Mouse (Mus musculus): Measurements from ENCODE around the gene Psmd12.
A peak's percentile ranks its signal among the peaks of the same experiment; 100 is the strongest.

Gene Psmd12

DNA sequence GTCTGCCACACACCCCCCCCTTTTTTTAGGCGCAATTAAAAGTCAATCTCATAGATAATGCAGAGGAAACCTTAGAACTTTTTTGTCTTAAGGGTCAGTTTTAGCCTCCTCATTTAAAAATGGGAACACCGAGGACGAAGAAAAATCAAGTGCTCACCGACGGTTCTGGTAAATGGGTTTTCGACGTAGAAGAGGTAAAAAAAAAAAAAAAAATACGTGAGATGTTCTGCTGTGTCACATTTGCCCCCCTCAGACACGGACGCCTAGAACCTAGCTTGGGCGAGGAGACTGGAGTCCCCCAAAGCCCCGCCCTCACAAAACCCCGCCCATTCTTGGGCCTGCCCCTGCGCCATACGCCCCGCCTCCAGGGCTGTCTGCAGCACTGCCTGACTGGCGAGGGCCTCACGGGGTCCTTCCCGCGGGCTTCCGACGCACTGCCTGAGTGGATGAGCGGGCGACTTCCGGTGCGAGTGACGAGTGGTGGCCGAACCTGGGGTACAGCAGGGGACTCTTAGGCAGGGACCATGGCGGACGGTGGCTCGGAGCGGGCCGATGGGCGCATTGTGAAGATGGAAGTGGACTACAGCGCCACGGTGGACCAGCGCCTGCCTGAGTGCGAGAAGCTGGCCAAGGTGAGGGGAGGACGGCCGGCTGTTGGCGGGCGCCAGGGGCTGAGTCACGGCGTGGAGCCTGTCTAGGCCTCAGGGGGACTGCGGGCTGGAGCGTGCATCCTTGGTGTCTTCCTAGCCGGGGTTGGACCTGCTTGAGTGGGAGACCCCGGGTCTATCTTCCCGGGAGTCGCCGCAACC is at the start of gene Psmd12:
Psmd12 (plus strand) TSS at position 432 of the 809 bp plus-strand sequence.
- DNase-seq (ENCODE audit: extremely low read depth, low read depth): peak; percentile 71

DNA sequence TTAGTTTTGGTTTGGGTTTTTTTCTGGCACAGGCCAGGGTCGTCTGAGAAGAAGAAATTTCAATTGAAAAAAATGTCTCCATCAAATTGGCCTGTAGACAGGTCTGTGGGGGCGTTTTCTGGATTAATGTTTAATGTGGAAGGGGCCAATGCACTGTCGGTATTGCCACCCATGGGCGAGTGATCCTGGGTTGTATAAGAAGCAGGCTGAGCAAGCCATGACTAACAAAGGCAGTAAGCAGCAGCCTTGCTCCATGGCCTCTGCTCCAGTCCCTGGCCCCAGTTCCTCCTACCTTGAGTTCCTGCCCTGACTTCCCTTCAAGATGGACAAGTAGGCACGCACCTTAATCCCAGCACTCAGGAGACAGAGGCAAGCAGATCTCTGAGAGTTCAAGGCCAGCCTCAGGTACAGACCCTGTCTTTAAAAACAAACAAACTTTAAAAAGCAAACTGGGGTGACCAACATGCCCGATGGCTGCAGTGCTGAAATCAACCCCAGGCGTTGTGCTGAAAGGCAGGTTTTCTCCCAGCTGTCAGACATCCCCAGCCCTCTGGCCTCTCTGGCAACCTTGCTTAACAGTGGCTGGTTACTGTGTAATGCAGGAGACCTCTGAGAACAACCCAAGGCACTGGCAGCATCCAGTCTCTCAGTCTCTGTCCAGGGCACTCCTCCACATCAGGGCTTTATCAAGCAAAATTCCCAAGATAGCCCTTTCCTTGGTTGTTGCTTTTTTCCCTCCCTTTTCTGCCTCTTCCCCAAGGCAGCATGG is 47.9 kb upstream of the Psmd12 start:
- DNase-seq (ENCODE audit: extremely low read depth, low read depth): no peak

DNA sequence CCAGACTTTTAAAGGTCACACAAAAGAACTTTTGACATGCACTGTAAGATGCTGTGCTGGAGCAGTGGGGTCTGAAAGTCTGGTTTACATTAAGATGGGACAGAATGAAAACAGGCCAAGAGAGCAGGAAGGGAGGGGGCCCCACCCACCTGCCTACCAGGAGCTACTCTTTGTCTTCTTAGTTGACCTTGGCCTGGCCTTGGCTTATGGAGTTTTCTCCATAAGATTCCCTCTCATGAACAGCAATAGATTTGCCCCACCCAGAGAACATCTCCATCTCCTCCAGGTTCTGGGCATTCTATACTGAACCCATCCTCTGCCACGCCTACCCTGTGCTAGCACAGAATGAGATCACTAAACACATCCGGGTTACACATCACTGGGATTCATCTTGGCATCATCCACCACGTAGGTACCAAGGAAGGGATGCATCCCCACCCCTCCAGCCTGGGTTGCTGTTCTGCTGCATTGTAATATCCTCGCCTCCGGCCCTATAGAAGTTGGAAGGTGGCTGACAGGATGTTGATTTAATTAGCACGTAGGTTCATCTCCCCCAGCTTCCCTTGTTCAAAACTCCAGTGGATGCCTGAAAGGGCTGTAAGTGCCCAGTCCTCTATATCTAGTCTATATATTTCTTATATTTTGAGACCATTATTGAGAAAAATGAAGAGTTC is 43.4 kb upstream of the Psmd12 start:
- DNase-seq (ENCODE audit: extremely low read depth, low read depth): no peak

DNA sequence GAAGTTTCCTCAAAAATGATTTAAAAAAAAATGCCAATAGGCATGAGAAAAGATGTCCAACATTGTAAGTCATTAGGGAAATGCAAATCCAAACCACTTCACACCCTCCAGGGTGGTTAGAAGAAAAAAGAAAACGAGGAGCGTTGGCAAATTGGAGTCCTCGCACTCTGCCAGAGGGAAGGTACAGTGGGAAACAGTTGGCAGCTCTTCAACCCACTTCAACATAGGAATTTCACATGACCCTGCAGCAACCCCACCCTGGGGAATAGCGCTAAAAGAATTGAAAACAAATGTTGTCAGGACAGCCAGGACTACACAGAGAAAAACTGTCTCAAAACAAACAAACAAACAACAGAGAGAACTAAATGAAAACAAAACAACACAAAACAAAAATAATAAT is 41.6 kb upstream of the Psmd12 start:
- no peak for DNase-seq (ENCODE audit: extremely low read depth, low read depth)

DNA sequence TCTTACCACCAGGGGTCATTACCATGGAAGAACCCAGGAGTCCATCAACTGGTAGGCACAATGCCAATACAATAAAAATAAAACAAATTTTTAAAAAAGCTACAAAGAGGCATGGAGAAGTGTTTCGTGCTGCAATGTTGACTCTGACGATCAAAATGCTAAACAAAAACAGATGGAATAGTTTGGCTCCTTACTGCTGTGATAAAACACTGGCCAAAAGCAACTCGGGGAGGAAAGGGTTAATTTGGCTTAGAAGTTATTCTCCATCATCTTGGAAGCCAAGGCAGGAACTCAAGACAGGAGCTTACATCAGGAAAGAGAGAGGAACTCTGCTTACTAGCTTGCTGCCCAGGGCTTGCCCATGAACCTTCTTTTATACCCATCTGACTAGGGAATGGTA is 41.1 kb upstream of the Psmd12 start:
- DNase-seq (ENCODE audit: extremely low read depth, low read depth): no peak

DNA sequence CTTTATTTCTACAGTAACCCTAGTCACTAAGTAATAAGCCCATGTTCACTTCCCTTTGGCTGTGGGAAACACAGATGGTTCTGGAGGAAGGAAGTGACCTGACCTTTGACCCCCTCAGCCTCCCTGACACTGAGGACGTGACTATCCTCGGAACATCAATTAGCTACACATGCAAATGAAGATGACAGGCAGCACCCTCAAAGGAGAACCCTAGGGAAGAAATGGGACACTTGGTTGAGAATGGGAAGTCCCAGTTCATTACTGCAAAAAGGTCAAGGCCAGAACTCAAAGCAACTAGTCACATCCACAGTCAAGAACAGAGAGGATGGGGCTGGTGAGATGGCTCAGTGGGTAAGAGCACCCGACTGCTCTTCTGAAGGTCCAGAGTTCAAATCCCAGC is 38.2 kb upstream of the Psmd12 start:
- no peak for DNase-seq (ENCODE audit: extremely low read depth, low read depth)

DNA sequence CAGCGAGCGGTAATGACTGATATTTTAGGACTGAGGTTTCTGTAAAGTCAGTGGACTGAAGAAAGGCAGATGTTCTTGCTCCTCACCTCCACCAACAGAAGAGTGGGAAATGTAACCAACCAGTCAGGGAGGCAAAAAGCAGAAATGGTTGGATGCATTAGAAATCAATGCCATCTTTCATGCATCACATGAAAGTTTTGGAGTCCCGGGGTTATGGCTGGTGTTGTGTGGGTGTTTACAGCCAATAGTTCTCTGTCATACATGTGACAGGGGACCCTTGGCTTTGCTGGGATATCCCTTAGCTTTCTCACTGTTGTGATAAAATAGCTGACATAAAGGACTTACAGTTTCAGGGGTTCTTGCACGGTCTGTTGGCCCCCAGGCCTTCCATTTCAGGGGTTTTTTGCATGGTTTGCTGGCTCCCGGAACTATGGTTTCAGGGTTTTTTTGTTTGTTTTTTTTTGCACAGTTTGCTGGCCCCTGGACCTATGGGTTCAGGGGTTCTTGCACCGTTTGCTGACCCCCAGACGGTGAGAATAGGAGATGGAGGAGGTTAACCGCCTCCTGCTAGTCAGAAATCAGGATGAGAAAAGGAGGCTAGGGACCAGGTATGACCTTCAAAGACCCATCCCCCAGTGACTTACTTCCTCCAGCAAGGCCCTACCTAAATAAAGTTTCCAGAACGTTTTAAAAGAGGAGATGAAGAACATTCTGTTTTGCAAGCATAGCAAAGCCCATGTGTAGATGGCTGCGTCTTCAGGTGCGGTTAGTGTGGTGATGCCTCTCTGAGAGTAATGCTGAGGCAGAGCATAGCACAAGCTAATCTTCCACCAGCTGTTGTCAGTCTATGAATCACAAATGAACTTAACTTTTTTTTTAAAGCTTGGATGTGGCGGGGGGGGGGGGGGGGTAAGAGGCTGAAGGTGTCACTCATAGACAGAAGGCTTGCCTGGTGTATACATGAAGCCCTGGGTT is 35.9 kb upstream of the Psmd12 start:
- DNase-seq (ENCODE audit: extremely low read depth, low read depth): no peak

DNA sequence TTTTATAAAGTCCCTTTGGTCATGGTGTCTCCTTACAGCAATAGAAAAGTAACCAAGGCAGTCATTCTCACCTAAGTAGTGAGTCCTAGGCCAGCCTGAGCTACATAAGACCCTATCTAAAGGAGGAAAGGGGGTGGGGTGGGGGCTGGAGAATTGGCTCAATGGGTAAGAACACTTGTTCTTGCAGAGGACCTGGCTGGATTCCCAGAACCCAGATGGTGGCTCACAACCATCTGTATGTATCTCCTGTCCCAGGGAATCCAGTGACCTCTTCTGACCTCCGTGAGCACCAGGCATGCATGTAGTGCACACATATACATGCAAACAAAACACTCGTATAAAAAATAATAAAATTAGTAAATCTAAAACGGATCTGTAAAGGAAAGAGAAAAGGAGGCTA is 33.6 kb upstream of the Psmd12 start:
- no peak for DNase-seq (ENCODE audit: extremely low read depth, low read depth)

DNA sequence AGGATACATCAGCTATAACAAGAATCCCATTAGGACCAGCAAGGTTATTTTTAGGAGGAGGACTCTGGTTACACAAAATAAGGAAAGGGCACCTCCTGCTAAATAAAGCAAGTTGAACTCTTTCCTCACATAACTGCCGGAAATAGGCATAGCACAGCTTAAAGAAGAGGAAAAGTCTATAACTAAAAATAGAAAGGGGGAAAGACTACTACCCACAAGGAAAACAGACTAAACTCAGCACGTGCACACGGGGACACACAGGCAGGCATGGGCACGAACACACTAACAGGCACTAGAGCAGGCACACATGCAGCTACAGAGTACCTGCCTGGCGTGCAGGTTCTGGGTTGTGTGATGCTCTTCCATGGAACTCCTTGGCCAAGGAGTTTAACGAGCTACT is 32.6 kb upstream of the Psmd12 start:
- no peak for DNase-seq (ENCODE audit: extremely low read depth, low read depth)

DNA sequence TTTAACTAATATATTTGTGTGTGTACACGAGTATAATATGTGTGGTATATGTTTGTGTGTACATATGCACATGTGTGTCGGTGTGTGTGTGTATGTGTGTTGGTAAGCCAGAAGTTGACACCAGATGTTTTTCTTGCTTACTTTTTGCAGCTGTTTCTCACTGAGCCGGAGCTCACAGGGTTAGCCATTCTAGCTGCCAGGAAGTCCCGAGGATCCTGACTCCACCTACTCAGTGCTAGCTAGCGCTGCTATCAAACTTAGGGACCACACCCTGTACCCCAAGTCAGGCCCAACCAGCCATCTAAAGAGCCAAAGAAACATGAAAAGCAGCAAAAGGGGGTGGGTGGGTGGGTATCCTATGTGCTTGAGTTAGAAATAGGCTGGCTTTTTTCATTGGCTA is 31.9 kb upstream of the Psmd12 start:
- DNase-seq (ENCODE audit: extremely low read depth, low read depth): peak; percentile 72

DNA sequence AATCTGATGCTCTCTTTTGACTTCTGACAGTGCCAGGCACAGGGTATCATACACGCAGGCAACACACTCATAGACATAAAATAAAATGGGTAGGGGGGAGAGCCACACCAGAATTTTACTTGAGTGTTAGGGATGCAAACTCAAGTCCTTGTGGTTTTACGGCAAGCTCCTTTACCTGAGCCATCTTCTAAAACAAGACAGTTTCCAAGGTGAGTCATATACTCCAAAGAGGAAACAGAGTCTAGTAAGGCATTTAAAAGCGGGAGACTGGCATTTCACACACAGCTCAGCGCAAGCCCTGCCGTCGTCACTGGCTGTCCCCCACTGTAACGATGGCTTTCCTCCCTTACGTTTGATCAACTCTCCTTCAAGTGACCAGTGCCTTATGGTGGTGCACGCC is 31.4 kb upstream of the Psmd12 start:
- DNase-seq (ENCODE audit: extremely low read depth, low read depth): no peak

DNA sequence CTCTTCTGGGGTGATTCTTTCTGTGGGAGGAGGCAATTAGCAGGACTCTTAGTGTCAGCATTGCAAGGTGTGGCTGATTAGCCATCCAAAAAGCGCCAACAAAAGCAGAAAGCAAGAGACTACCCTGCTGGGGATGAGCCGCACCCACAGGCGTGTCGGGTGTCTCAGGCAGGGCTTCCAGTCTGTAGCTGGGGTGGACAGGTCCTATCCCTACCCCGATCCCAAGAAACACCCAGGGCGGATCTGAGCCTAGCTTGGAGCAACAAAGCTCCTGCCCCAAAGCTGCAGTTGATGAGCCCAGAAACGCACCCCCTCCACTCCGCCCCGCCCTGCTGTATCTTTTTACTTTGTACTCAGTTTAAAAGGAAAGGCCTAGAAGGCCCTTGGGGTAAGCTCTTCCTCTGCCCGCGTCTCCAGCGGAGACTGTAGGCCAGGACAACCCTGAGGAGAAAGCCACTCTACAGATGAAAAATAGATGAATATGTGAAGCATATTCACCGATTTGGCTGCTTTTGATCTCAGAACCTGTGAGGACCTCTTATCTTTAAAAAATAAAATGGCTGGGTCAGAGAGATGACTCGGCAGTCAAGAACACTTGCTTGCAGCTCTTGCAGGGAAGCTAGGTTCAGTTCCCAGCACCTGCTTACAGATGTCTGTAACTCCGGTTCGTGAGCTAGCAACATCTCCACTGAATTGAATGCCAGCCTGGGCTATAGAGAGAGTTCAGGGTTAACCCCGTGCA is 29.9 kb upstream of the Psmd12 start:
- no peak for DNase-seq (ENCODE audit: extremely low read depth, low read depth)

DNA sequence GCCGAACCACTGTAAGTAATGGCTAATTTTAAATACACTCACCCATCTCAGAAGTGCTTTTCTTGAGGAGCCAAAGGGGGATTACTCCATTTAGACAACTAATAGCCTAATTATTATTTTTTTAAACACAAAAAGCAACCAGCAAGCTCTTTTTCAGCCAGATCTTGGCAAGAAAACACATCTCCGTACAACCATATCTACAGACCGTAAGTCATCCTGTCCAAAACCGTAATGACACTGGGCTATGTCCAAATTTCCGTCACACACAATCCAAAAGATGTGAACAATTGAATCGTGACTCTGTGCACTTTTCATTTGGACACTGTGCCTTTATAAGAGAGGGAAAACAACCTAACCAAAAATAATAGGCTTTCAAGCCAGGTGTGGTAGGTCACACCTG is 29.2 kb upstream of the Psmd12 start:
- DNase-seq (ENCODE audit: extremely low read depth, low read depth): no peak

DNA sequence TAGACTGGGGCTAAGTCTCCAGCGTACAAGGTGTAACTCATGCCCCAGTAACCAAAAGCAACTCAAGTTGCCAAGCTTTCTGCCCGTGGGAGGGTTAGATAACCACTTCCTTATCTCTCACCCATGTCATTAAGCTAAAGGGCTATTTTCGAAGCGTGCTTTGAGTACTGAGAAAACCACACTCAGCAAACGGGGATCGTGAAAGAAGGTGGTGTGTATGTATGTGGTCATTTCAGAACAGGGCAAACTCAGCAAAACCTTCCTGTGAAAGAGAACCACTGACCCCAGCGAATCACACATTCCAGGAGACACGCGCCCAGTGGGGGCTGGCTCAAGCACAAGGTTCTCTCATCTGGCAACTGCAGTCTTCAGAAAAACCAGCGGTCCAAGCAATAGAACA is 28.2 kb upstream of the Psmd12 start:
- no peak for DNase-seq (ENCODE audit: extremely low read depth, low read depth)

DNA sequence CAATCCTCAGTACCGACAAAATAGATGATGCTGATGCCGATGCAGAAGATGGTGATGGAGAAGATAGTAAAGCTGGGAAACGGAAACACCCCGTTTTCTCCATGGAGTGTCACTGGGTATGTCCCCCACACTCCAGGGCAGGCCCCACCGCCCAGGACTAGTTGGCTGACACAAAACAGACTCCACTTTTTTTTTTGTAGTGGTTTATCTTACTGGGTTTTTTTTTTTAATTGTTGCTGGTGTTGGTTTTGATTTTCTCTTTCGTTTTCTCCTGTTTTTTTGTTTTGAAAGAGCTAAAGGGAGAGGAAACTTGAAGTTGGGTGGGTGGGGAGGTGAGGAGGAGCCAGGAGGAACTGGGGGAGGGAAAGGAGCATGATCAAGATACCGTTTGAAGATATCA is 27.2 kb upstream of the Psmd12 start:
- DNase-seq (ENCODE audit: extremely low read depth, low read depth): no peak

DNA sequence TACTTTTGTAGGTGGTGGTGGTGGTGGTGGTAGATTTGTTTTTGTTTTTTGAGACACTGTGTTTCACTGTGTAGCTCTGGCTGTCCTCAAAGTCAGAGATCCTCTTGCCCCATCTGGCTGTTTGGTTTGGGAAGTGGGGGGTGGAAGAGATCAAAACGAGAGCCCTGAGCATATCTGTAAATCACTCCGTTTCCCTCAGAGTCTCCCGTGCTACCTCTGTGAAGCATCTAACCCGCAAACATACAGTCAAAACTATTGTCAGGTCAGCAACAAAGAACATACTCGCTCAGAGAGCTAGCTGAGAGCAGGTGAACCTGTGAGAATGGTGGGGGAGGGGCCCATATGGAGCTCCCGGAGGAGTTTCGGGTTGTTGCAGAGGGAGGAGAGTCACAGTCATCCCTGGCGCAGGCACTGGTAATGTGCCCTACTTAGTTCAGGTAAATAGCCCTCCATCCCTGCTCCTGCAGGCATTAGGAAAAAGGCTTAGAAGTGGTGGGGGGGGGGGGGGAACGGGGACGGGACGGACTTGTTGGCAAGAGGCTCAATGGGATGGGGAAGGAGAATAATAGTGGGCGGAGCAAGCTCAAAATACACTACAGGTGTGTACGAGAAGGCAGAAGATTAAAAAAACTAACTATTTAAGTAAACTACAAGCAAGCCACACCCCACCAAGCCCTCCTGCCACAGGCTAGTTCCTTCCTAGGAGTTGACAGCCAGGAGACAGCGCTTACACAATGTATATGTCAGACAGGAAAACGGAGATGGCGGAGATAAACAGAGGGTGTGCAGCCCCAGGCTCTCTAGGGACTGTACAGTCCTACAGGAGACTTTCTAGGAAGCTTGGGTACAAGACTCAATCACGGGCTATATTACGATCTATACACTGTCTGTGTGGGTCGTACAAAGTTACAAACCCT is 24.5 kb upstream of the Psmd12 start:
- DNase-seq (ENCODE audit: extremely low read depth, low read depth): no peak

DNA sequence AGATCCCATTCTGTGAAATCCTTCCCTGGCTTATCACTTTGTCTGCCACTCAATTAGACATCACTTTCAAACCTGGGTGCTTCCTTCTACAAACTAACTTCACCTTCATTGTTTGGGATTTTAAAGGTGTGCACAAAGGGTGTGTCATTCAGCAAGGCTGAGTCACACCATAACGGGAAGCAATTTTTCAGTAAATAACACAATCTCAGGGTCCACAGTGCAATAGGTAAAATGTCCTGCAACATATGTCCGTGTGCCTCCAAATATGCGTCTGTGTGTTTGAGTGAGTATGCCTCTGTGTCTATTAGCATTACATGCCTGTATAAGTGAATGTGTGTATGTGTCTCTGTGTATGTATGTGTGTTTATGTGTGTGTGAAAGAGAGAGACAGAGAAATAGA is 22.0 kb upstream of the Psmd12 start:
- no peak for DNase-seq (ENCODE audit: extremely low read depth, low read depth)

DNA sequence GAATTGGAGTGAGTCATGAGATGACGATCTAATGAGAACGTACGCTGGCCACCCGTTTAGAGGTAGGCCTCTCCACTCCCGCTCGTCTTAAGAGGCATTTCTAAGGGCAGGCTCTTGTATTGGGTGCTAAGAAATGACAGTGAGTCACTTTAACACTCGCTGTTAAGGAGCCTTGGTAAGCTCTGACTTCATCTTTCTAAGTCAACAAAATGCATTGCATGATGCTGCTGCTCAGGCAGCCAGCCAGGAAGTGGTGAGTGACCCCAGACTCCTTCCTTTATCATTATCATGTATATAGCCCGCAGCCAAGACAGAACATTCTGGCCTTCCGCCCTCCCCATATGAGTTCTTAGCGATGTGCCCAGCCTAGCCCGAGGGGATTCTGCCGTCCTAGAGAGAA is 21.0 kb upstream of the Psmd12 start:
- no peak for DNase-seq (ENCODE audit: extremely low read depth, low read depth)

DNA sequence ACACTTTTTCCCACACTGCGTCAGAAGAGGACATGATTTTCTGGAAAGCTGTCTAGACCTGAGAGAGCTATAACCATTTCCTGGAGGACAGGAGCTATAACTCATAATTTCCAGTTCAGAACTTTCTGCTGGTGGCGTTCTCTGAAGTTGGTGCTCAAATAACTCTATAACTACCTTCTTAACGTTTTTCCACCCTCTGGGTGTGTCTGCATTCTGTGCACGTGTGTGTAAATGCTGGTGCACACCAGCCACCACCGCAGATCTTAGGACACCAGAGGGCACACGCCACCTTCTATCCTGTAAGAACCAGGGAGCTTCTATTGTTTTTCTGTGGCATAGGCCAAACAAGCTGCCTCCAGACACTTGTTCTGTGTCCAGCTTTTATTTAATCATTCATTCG is 20.3 kb upstream of the Psmd12 start:
- no peak for DNase-seq (ENCODE audit: extremely low read depth, low read depth)
